Mouse (Mus musculus) megakaryocyte, embryonic 14.5 days (primary cell): Measurements from ENCODE around the gene Nfat5.

ENCODE experiments used
- FLI1 ChIP-seq: IDR thresholded peaks from 2 replicates; pipeline ENCODE4 v1.6.1; 2012; ENCODE audit warnings: low read length, inconsistent platforms, mixed read lengths
- GATA1 ChIP-seq: IDR thresholded peaks from 3 replicates; pipeline ENCODE4 v1.6.1; 2012; ENCODE audit warnings: mixed read lengths, low read length, inconsistent platforms, borderline replicate concordance

- TF ChIP-seq GATA1 (no peak), FLI1 (no peak)
These were observed 36.0 kb upstream of the Nfat5 start for GRCm38 (mm10) chr8:107257223-107257622.
